Mouse (Mus musculus) c-Kit-positive CD71-positive TER-119-positive erythroid progenitor cells, embryonic 14.5 days (primary cell): Measurements from ENCODE around the gene Tsks.

Experiments
- DNase-seq: peaks from one replicate; pipeline ENCODE4 v3.0.0-alpha.2; 2013; ENCODE audit warnings: low spot score

Tsks gene

DNA sequence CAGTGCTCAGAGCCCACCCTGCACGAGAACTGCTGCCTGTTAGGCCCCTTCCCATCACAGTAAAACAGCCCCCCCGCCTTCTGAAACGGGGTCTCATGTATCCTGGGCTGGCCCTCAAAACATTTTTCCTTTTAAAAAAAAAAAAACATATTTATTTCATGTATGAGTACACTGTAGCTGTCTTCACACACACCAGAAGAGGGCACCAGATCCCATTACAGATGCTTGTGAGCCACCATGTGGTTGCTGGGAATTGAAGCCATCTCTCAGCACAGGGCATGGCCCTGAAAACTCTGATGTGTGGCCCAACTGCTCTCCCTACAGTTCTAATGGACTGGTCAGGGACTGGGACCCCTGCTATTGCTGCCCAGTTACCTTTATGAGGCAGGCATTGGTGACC lies 35.3 kb downstream of the Tsks start:
- DNase-seq: no peak

DNA sequence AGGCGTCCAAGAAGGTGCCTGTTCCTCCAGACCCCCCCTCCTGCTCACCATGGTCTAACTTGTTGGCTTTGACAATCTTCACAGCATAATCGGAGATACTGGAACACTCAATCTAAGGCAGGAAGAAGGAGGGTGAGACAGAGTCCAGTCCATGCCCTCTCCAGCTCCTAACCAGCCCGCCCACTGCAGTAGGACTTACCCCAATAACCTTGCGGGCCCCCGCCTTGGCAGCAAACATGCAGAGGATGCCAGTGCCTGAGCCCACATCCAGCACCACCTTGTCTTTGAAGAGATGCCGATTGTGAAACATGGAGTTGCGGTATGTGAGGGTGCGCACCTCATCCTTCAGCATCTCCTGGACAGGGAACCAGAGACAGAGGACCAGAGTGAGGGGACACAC lies 38.5 kb downstream of the Tsks start:
- DNase-seq: no peak

GRCm38 (mm10) chr7:44983085-44983484 lies 40.1 kb downstream of the Tsks start:
- DNase-seq: peak; percentile 79

- no peak for DNase-seq
Measured at GRCm38 (mm10) chr7:44983944-44984832, 41.2 kb downstream of the Tsks start.

DNA sequence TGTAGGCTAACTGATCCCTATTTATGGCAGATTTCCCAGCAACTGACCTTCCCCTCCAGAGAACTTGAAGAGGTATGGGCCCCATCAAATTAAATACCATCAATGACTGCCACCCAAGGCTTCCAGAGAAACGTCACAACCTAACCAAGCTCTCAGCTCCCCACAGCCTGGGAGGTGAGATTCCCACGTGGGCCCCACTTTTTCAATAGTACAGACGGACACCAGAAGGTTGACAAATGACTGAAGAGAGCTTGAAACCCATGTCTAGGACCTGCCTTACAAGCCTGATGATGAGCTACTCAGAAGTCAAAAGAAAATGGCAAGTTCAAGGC lies 41.8 kb downstream of the Tsks start:
- no peak for DNase-seq

DNA sequence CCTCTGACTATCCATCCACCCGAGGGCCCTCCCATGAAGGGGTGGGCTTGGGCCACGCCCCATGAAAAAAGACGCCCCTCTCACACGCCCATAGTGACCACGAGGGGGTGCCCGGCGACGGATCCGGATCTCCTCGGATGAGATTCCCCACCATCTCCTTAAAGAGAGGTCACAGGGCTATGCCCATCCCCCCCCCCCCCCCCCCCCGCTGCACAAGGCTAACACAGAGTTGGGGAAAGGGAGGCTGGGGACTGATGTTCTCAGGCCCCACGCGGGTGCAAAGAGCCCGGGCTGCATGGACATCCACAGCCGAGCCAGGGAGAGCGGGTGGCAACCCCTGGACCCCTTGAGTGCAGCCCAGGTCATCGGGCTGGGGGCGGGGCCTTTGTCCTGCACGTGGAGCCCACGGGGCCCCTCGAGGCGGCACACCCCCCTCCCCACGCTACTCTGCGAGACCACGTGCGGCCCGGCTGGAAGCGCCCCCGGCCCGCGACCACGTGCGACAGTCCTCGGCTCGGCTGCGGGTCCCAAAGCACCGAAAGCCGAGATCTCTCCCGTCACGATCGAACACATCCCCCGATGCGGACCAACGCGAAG lies 42.7 kb downstream of the Tsks start:
- DNase-seq: peak; percentile 51

GRCm38 (mm10) chr7:44986192-44986878 lies 43.3 kb downstream of the Tsks start, which contains the start of gene Prmt1:
Gene Prmt1 (minus strand): TSS chr7:44986568.
- DNase-seq: peak; percentile 98

GRCm38 (mm10) chr7:44986879-44987718 lies 44.1 kb downstream of the Tsks start:
- no peak for DNase-seq

- no peak for DNase-seq
Measured at GRCm38 (mm10) chr7:44996672-44997071, 53.7 kb downstream of the Tsks start.

DNA sequence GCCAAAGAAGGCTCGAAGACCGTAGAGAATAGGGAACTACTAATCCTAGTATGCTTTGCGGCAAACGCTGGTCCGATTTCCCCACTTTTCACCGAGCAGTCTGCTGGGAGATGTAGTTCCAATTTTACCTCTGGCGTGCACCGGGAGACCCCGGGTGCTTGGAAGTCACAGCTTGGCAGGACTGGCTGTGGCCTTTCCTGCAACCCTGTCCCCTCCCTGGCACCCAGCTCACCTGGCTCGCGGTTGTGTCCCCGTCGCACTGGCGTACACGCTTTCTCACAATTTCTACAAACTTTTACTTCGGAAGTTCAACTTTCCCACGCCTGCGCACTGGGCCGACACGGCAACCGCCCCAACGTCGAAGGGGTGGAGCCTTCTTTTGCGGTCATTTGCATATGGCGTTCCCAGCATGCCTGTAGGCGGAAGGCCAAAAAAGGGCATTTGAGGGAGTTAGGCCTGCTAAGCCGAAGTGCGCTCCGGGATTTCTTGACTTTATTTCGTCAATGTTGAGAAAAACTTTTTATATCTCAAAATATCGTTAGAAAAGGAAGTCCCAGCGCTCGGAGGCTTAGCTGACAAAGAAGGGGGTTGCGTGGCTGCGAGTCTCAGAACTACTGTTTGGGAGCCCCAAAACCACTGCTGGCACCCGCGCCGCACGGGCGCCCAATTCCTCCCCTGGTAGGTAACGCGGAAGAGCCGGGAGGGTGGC lies 54.4 kb downstream of the Tsks start, which contains the start of gene Irf3:
Gene Irf3 (plus strand): TSS at position 418 of the 709 bp plus-strand sequence.
- DNase-seq: peak; percentile 97

GRCm38 (mm10) chr7:44997940-44998428 lies 55.0 kb downstream of the Tsks start:
- DNase-seq: no peak

- DNase-seq: peak; percentile 40
Measured at GRCm38 (mm10) chr7:44998501-44998955, 55.5 kb downstream of the Tsks start, which contains the start of gene Bcl2l12. Gene Bcl2l12 (minus strand): TSS chr7:44998712.

- DNase-seq: no peak
Measured at GRCm38 (mm10) chr7:44999753-45000152, 56.7 kb downstream of the Tsks start.

GRCm38 (mm10) chr7:45000539-45001114 lies 57.6 kb downstream of the Tsks start:
- no peak for DNase-seq

- no peak for DNase-seq
Measured at GRCm38 (mm10) chr7:45002440-45002839, 59.4 kb downstream of the Tsks start.

DNA sequence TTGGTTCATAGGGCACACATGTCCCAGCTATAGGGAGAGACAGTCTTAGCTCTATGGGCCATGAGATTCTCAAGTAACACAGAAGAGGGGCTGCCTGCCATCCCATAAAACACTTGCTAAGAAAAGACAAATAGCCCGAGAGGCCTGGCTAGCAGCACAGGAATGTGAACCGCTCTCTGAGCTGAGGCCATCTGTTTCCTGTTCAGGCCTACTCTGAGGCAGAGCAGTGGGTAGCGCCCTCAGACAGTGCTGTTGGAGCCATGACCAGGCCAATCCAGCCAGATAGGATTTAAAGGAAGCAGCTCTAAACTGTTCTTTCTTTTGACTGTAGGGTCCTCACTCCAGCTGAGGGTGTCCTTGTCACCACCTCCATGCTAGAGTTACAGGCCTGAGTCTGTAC lies 61.5 kb downstream of the Tsks start:
- no peak for DNase-seq

DNA sequence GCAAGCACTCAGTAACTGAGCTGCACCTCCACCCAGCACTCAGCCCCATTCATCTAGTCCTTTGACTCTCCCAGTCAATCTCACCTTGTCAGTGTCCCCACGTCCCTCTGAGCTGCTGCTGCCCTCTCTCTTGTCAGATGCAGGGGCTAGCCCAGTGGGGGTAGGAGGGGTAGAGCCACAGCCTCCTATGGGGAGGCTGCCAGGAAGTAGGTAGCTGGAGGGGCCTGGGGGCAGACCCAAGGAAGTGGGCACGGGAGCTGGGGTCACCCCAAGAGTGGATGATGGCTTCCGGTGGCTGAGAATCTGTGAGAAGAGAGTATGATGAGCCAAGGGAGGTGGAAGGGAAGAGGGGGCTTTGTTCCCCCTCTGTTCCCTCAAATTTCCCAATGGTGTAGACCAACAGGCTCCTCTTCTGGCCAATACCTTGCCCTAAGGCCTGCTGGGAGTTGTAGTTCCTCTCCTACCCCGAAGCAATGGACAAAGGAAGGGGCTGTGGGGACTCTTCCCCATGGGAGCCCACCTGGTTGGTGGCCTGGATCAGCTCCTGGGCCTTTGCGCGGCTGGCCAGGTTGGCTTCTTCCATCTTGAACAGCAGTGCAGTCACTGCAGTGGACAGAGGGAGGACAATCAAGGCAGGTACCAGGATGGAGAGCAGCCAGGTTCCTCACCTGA lies 62.5 kb downstream of the Tsks start:
- DNase-seq: no peak

- DNase-seq: no peak
Measured at GRCm38 (mm10) chr7:45006503-45006902, 63.5 kb downstream of the Tsks start.

DNA sequence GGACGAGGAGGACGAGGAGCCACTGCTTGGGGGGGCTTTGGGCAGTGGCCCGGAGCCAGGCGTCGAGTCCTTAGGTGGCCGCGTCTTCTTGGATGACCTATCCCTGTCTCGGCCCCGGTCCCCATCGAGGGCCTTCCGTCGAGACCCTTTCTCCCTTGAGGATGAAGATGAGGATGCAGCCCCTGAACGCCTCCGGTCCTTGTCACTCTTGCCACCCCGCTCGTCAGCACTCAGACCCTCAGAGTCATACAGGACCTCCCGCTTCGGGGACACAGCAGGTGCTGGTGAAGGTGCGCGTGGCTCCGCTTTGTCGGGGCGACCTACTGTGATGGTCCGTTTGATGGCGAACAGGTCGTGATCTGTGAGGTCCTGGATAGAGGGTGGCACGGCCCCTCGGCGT lies 64.1 kb downstream of the Tsks start:
- DNase-seq: no peak
